Mouse (Mus musculus): Measurements from ENCODE around the gene Tmtc4. TPM values are rescaled to one million over a fixed set of nuclear protein-coding genes. Genes with fewer than 3 reads are reported as not detected.

Tmtc4 gene
- polyA plus RNA-seq, 1 experiment, result 5.4 TPM

- no peaks in the 10 kb centered on the region for H3K36me3 ChIP-seq (ENCODE audit: control insufficient read depth, insufficient read depth, low read length)
- 57% methylated on average over 4 of the region's 4 CpGs for WGBS
- TF ChIP-seq CTCF (IDR thresholded peaks at IDR 0.05; ENCODE audit: extremely low read depth, insufficient read length, insufficient replicate concordance, low read depth, low read length) (no peak), POLR2A (IDR thresholded peaks at IDR 0.05; ENCODE audit: low read depth, low read length) (no peak)
These were observed 6.8 kb upstream of the Tmtc4 start for GRCm38 (mm10) chr14:122990521-122991052.

GRCm38 (mm10) chr14:122986404-122986803, 2.6 kb upstream of the Tmtc4 start:
- Histone ChIP-seq H3K36me3 (ENCODE audit: control insufficient read depth, insufficient read depth, low read length) (no peaks in the 10 kb centered on the region), H3K4me3 (ENCODE audit: low read depth, low read length) (no peak overlapping the region), H3K27ac (ENCODE audit: insufficient read depth, low read depth, low read length) (peak overlapping the region; percentile 27; the same call in 1 of the 2 replicates), H3K4me1 (ENCODE audit: control insufficient read depth, insufficient read depth, insufficient read length, low read length) (peaks cover 9% of the 10 kb centered on the region; the same call in 1 of the 2 replicates), H3K27me3 (ENCODE audit: control insufficient read depth, insufficient read depth, low read length) (no peaks in the 10 kb centered on the region)
- TF ChIP-seq POLR2A (IDR thresholded peaks at IDR 0.05; ENCODE audit: low read depth, low read length), result no peak
- TF ChIP-seq CTCF (IDR thresholded peaks at IDR 0.05; ENCODE audit: extremely low read depth, insufficient read length, insufficient replicate concordance, low read depth, low read length), result no peak
- WGBS, result 14% methylated on average over 2 of the region's 2 CpGs

More at GRCm38 (mm10) chr14:122990521-122991052, 6.8 kb upstream of the Tmtc4 start:
- Histone ChIP-seq H3K27me3 (ENCODE audit: control insufficient read depth, insufficient read depth, low read length) (no peaks in the 10 kb centered on the region), H3K4me3 (ENCODE audit: low read depth, low read length) (no peak overlapping the region), H3K4me1 (ENCODE audit: control insufficient read depth, insufficient read depth, insufficient read length, low read length) (peaks cover 2% of the 10 kb centered on the region; the same call in 1 of the 2 replicates), H3K27ac (ENCODE audit: insufficient read depth, low read depth, low read length) (no peak overlapping the region)

GRCm38 (mm10) chr14:122982571-122983225, 1.1 kb downstream of the Tmtc4 start:
- no peaks in the 10 kb centered on the region; the same call in 1 of the 2 replicates for H3K36me3 ChIP-seq (ENCODE audit: control insufficient read depth, insufficient read depth, low read length)
- H3K4me3 ChIP-seq (ENCODE audit: low read depth, low read length), result peak overlapping the region; percentile 72
- peaks cover 9% of the 10 kb centered on the region; the same call in 1 of the 2 replicates for H3K4me1 ChIP-seq (ENCODE audit: control insufficient read depth, insufficient read depth, insufficient read length, low read length)
- TF ChIP-seq POLR2A (IDR thresholded peaks at IDR 0.05; ENCODE audit: low read depth, low read length) (peak; percentile 25; the same call in 1 of the 2 replicates), CTCF (IDR thresholded peaks at IDR 0.05; ENCODE audit: extremely low read depth, insufficient read length, insufficient replicate concordance, low read depth, low read length) (no peak)
- peak overlapping the region; percentile 81 for H3K27ac ChIP-seq (ENCODE audit: insufficient read depth, low read depth, low read length)
- WGBS, result under 1% methylated on average over 60 of the region's 63 CpGs
- no peaks in the 10 kb centered on the region for H3K27me3 ChIP-seq (ENCODE audit: control insufficient read depth, insufficient read depth, low read length)

GRCm38 (mm10) chr14:122981831-122982485, 1.9 kb downstream of the Tmtc4 start:
- 36% methylated on average over 8 of the region's 8 CpGs for WGBS
- peaks cover 7% of the 10 kb centered on the region; the same call in 1 of the 2 replicates for H3K4me1 ChIP-seq (ENCODE audit: control insufficient read depth, insufficient read depth, insufficient read length, low read length)
- no peaks in the 10 kb centered on the region for H3K27me3 ChIP-seq (ENCODE audit: control insufficient read depth, insufficient read depth, low read length)
- peak overlapping the region; percentile 72 for H3K4me3 ChIP-seq (ENCODE audit: low read depth, low read length)
- peaks cover 2% of the 10 kb centered on the region; the same call in 1 of the 2 replicates for H3K36me3 ChIP-seq (ENCODE audit: control insufficient read depth, insufficient read depth, low read length)
- TF ChIP-seq POLR2A (IDR thresholded peaks at IDR 0.05; ENCODE audit: low read depth, low read length), result no peak
- no peak for TF ChIP-seq CTCF (IDR thresholded peaks at IDR 0.05; ENCODE audit: extremely low read depth, insufficient read length, insufficient replicate concordance, low read depth, low read length)
- H3K27ac ChIP-seq (ENCODE audit: insufficient read depth, low read depth, low read length), result no peak overlapping the region

GRCm38 (mm10) chr14:122978871-122979270, 5.0 kb downstream of the Tmtc4 start:
- Histone ChIP-seq H3K27me3 (ENCODE audit: control insufficient read depth, insufficient read depth, low read length) (no peaks in the 10 kb centered on the region), H3K4me1 (ENCODE audit: control insufficient read depth, insufficient read depth, insufficient read length, low read length) (peaks cover 6% of the 10 kb centered on the region; the same call in 1 of the 2 replicates), H3K4me3 (ENCODE audit: low read depth, low read length) (no peak overlapping the region), H3K27ac (ENCODE audit: insufficient read depth, low read depth, low read length) (no peak overlapping the region), H3K36me3 (ENCODE audit: control insufficient read depth, insufficient read depth, low read length) (peaks cover 2% of the 10 kb centered on the region; the same call in 1 of the 2 replicates)
- TF ChIP-seq POLR2A (IDR thresholded peaks at IDR 0.05; ENCODE audit: low read depth, low read length) (no peak), CTCF (IDR thresholded peaks at IDR 0.05; ENCODE audit: extremely low read depth, insufficient read length, insufficient replicate concordance, low read depth, low read length) (no peak)
- 65% methylated on average over 3 of the region's 3 CpGs for WGBS

GRCm38 (mm10) chr14:122977797-122978140, 6.1 kb downstream of the Tmtc4 start:
- WGBS, result 86% methylated on average over 1 of the region's 1 CpGs
- Histone ChIP-seq H3K27ac (ENCODE audit: insufficient read depth, low read depth, low read length) (no peak overlapping the region), H3K4me1 (ENCODE audit: control insufficient read depth, insufficient read depth, insufficient read length, low read length) (peaks cover 6% of the 10 kb centered on the region; the same call in 1 of the 2 replicates), H3K4me3 (ENCODE audit: low read depth, low read length) (no peak overlapping the region), H3K27me3 (ENCODE audit: control insufficient read depth, insufficient read depth, low read length) (no peaks in the 10 kb centered on the region), H3K36me3 (ENCODE audit: control insufficient read depth, insufficient read depth, low read length) (peaks cover 2% of the 10 kb centered on the region; the same call in 1 of the 2 replicates)
- TF ChIP-seq POLR2A (IDR thresholded peaks at IDR 0.05; ENCODE audit: low read depth, low read length) (no peak), CTCF (IDR thresholded peaks at IDR 0.05; ENCODE audit: extremely low read depth, insufficient read length, insufficient replicate concordance, low read depth, low read length) (no peak)
